Mouse (Mus musculus): ENCODE data around the gene Atg10. TPM values are rescaled to one million over a fixed set of nuclear protein-coding genes. Genes with fewer than 3 reads are reported as not detected.

Atg10 gene
- polyA plus RNA-seq, 1 experiment from 2014 or later: 18.8 TPM

DNA sequence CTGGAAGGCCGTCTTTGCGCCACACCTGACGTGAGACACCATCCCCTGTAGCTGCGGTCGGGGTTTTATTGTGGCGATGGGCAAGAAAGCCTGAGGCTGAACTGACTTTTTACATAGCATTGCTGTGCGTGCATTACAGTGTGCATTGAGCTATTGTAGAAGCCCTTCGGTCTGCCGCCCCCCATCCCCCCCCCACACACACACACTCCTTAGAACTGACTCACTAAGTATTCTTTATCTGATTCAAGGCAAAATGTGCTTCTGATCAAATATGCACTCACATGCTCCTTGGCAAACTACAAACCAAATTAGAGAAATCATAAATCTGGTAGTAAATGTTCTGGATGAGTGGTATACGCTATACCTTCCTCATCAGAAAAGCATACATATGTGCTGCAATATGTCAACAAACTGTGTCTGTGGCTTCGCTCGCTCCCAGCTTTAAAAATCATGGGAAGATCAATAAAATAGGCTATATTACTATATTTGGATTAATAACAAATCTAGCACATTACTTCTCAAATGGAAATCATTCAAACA lies 137.3 kb downstream of the Atg10 start:
- Histone ChIP-seq H3K9ac (replicated peaks; ENCODE audit: low read depth, low read length) (no peak overlapping the region), H3K27ac (ENCODE audit: low read depth, low read length) (no peak overlapping the region), H3K9me3 (ENCODE audit: control insufficient read depth, low read length) (no peaks in the 10 kb centered on the region), H3K4me2 (ENCODE audit: low read depth, low read length) (no peak overlapping the region), H3K27me3 (ENCODE audit: control insufficient read depth, insufficient read depth, low read length) (no peaks in the 10 kb centered on the region), H3K36me3 (ENCODE audit: control insufficient read depth, insufficient read depth, low read length) (no peaks in the 10 kb centered on the region), H3K4me1 (ENCODE audit: control insufficient read depth, insufficient read depth, low read length) (no peaks in the 10 kb centered on the region), H3K4me3 (ENCODE audit: low read depth, low read length) (no peak overlapping the region)
- no peak for ATAC-seq (ENCODE audit: low read depth)
- 85% methylated on average over 12 of the region's 12 CpGs for WGBS

DNA sequence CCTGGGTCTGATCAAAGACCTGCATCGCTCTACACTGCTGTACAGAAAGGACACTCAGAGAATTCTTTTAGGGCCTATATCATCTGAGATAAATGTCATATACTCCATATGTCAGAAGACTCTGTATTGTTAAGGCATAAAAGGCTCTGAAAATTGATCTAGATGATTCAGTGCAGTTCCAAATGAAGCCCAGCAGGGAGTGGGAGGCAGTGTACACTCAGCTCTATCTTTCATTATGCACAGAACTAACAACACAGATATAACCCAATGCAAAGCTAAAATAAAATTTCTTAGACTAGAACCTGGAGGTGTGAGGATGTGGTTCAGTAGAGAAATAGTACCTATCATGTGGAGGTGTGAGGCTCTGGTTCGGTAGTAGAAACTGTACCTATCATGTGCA lies 151.4 kb downstream of the Atg10 start:
- WGBS: 96% methylated on average over 2 of the region's 2 CpGs
- Histone ChIP-seq H3K4me2 (ENCODE audit: low read depth, low read length) (no peak overlapping the region), H3K4me3 (ENCODE audit: low read depth, low read length) (no peak overlapping the region), H3K27ac (ENCODE audit: low read depth, low read length) (no peak overlapping the region), H3K9me3 (ENCODE audit: control insufficient read depth, low read length) (no peaks in the 10 kb centered on the region), H3K9ac (replicated peaks; ENCODE audit: low read depth, low read length) (no peak overlapping the region), H3K27me3 (ENCODE audit: control insufficient read depth, insufficient read depth, low read length) (no peaks in the 10 kb centered on the region), H3K36me3 (ENCODE audit: control insufficient read depth, insufficient read depth, low read length) (no peaks in the 10 kb centered on the region), H3K4me1 (ENCODE audit: control insufficient read depth, insufficient read depth, low read length) (no peaks in the 10 kb centered on the region)
- ATAC-seq (ENCODE audit: low read depth): no peak

DNA sequence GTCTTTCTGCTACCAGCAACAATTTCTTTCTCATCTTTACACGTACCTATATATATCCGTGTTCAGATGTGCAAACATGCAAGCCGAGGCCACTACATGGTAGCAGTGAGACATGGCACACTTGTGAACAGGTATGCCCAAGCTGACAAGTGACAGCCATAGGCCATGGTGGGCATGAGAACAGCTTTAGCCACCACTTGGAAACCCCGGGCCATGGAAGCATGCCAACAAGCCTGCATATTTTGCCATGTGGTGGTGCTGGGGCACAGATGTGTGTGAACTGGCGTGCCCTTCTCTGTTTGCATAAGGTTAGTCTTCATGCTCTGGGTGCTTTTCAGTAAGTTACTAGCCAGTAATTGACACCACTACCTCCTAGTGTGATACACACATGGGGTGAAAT lies 162.9 kb downstream of the Atg10 start:
- H3K9me3 ChIP-seq (ENCODE audit: control insufficient read depth, low read length): no peaks in the 10 kb centered on the region
- WGBS: 89% methylated on average over 5 of the region's 5 CpGs

DNA sequence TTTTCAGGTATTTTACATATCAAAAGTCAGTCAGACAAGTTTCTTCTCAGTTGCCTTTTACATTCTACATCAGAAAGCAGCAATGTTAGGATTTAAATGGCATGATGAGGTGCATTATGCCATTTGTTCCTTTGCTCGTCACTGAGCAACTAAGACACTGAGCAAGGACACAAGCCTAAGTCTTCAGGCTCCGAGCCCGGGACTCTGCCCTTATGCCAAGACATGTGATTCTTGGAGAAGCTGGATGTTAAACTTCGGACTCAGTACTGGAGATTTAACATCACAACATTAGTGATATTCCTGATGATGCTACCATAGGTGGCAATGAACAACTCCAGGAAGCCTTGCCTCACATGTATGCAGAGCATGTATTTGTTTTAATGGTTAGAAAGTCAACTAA lies 175.6 kb downstream of the Atg10 start:
- no peak overlapping the region for H3K4me3 ChIP-seq (ENCODE audit: low read depth, low read length)
- H3K4me1 ChIP-seq (ENCODE audit: control insufficient read depth, insufficient read depth, low read length): no peaks in the 10 kb centered on the region
- H3K4me2 ChIP-seq (ENCODE audit: low read depth, low read length): no peak overlapping the region
- H3K9ac ChIP-seq (replicated peaks; ENCODE audit: low read depth, low read length): no peak overlapping the region
- no peaks in the 10 kb centered on the region for H3K9me3 ChIP-seq (ENCODE audit: control insufficient read depth, low read length)
- no peak overlapping the region for H3K27ac ChIP-seq (ENCODE audit: low read depth, low read length)
- no peaks in the 10 kb centered on the region for H3K27me3 ChIP-seq (ENCODE audit: control insufficient read depth, insufficient read depth, low read length)
- 93% methylated on average over 4 of the region's 4 CpGs for WGBS
- H3K36me3 ChIP-seq (ENCODE audit: control insufficient read depth, insufficient read depth, low read length): no peaks in the 10 kb centered on the region
- no peak for ATAC-seq (ENCODE audit: low read depth)

More for the DNA sequence above, 162.9 kb downstream of the Atg10 start:
- no peak for ATAC-seq (ENCODE audit: low read depth)
- no peaks in the 10 kb centered on the region for H3K4me1 ChIP-seq (ENCODE audit: control insufficient read depth, insufficient read depth, low read length)
- H3K4me3 ChIP-seq (ENCODE audit: low read depth, low read length): no peak overlapping the region
- H3K27ac ChIP-seq (ENCODE audit: low read depth, low read length): no peak overlapping the region
- no peak overlapping the region for H3K4me2 ChIP-seq (ENCODE audit: low read depth, low read length)
- H3K9ac ChIP-seq (replicated peaks; ENCODE audit: low read depth, low read length): no peak overlapping the region
- H3K36me3 ChIP-seq (ENCODE audit: control insufficient read depth, insufficient read depth, low read length): no peaks in the 10 kb centered on the region
- no peaks in the 10 kb centered on the region for H3K27me3 ChIP-seq (ENCODE audit: control insufficient read depth, insufficient read depth, low read length)

DNA sequence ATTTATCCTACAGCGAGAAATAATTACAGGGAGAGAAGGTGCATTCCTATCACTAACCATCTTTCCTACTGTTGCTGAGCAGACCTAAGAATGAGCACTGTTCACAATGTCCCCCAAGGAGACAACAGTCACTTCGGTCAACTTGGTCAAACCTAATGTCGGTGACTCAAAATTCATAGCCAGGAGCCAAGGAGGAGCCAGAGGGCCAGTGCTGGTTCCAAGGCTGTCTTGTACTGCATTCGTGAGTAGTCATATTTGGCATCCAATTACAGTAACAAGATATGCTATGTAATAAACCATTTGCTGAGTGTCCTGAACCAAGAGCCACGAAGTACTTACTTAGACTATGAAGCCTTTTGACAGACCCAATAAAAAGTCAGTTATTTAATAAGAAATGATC lies 176.9 kb downstream of the Atg10 start:
- Histone ChIP-seq H3K4me1 (ENCODE audit: control insufficient read depth, insufficient read depth, low read length) (no peaks in the 10 kb centered on the region), H3K9me3 (ENCODE audit: control insufficient read depth, low read length) (no peaks in the 10 kb centered on the region), H3K36me3 (ENCODE audit: control insufficient read depth, insufficient read depth, low read length) (no peaks in the 10 kb centered on the region), H3K27ac (ENCODE audit: low read depth, low read length) (no peak overlapping the region), H3K27me3 (ENCODE audit: control insufficient read depth, insufficient read depth, low read length) (no peaks in the 10 kb centered on the region), H3K9ac (replicated peaks; ENCODE audit: low read depth, low read length) (no peak overlapping the region), H3K4me2 (ENCODE audit: low read depth, low read length) (no peak overlapping the region), H3K4me3 (ENCODE audit: low read depth, low read length) (no peak overlapping the region)
- 94% methylated on average over 5 of the region's 5 CpGs for WGBS
- no peak for ATAC-seq (ENCODE audit: low read depth)

DNA sequence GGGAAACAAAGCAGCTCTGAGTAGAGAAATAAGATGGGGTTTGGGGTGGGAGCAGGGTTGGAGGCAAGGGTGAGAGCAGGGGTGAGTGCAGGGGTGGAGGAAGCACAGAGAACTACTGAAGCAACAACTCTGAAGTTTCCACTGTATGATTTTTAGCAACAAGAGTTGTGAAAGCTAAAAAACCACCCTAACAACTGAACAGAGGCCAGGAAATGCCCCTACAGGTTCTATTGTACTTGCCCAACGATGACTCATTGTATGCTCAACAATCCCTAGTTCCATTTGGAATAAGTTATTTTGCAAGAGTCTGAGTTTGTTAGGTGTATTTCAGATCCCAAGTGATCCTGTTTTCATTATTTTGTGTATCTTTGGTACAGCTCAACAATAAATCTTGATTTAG lies 182.5 kb downstream of the Atg10 start:
- no peak overlapping the region for H3K9ac ChIP-seq (replicated peaks; ENCODE audit: low read depth, low read length)
- no peaks in the 10 kb centered on the region for H3K27me3 ChIP-seq (ENCODE audit: control insufficient read depth, insufficient read depth, low read length)
- WGBS: 77% methylated on average over 1 of the region's 1 CpGs
- no peak for ATAC-seq (ENCODE audit: low read depth)
- H3K4me3 ChIP-seq (ENCODE audit: low read depth, low read length): no peak overlapping the region
- no peaks in the 10 kb centered on the region for H3K9me3 ChIP-seq (ENCODE audit: control insufficient read depth, low read length)
- no peak overlapping the region for H3K27ac ChIP-seq (ENCODE audit: low read depth, low read length)
- H3K4me2 ChIP-seq (ENCODE audit: low read depth, low read length): no peak overlapping the region
- peaks cover 9% of the 10 kb centered on the region; the same call in 1 of the 2 replicates for H3K4me1 ChIP-seq (ENCODE audit: control insufficient read depth, insufficient read depth, low read length)
- no peaks in the 10 kb centered on the region for H3K36me3 ChIP-seq (ENCODE audit: control insufficient read depth, insufficient read depth, low read length)

DNA sequence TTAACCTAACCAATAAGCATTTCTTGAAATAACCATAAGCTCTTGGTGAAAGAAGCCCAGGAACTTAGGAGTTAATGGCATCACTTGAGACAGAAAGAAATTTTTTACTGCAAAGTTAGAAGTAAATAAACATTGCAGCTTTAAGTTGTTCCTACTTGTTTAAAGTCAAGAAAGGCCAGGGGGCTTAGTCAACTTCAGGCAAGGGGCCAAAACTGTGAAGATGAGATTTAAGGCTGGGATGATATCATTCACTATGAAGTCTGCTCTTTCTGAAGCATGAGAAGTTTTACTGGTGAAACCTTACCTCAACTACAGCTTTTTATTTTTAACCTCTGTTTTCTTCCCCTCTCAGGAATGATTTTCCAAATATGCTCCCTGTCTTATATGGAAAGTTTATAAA lies 183.3 kb downstream of the Atg10 start:
- Histone ChIP-seq H3K9me3 (ENCODE audit: control insufficient read depth, low read length) (no peaks in the 10 kb centered on the region), H3K4me1 (ENCODE audit: control insufficient read depth, insufficient read depth, low read length) (peaks cover 9% of the 10 kb centered on the region; the same call in 1 of the 2 replicates), H3K4me3 (ENCODE audit: low read depth, low read length) (no peak overlapping the region), H3K36me3 (ENCODE audit: control insufficient read depth, insufficient read depth, low read length) (no peaks in the 10 kb centered on the region), H3K27me3 (ENCODE audit: control insufficient read depth, insufficient read depth, low read length) (no peaks in the 10 kb centered on the region), H3K9ac (replicated peaks; ENCODE audit: low read depth, low read length) (no peak overlapping the region), H3K4me2 (ENCODE audit: low read depth, low read length) (no peak overlapping the region), H3K27ac (ENCODE audit: low read depth, low read length) (no peak overlapping the region)
- ATAC-seq (ENCODE audit: low read depth): no peak

DNA sequence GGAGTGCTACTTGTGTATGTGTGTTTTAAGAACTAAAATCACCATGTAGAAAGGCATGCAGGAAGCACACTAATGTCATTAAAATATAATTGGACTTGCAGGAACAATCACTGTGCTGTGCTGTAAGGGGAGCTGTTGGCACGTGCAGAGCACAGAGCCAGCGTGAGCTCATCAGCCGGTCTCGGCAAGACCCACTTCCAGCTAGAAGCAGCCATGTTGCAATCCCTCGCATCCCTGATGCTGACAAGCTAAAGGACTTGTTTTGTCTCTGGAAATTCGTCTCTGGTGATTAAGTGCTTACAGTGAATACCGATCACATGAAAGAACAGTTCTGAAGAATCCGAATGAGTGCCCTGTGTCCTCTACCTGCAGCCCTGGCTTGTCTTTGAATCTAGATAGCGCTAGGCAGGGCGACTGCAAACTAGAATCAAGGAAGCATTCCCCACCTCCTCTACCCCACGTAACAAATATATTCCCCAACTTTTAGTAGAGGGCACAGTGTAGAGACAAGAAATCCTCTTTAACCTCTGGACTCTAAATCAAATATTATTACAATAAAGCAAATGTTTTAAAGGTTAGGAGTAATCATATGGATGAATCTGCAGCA lies 184.5 kb downstream of the Atg10 start:
- Histone ChIP-seq H3K27me3 (ENCODE audit: control insufficient read depth, insufficient read depth, low read length) (no peaks in the 10 kb centered on the region), H3K4me1 (ENCODE audit: control insufficient read depth, insufficient read depth, low read length) (peaks cover 9% of the 10 kb centered on the region; the same call in 1 of the 2 replicates), H3K9me3 (ENCODE audit: control insufficient read depth, low read length) (no peaks in the 10 kb centered on the region), H3K9ac (replicated peaks; ENCODE audit: low read depth, low read length) (no peak overlapping the region), H3K4me3 (ENCODE audit: low read depth, low read length) (no peak overlapping the region), H3K36me3 (ENCODE audit: control insufficient read depth, insufficient read depth, low read length) (no peaks in the 10 kb centered on the region), H3K27ac (ENCODE audit: low read depth, low read length) (peak overlapping the region; percentile 68; the same call in 1 of the 2 replicates), H3K4me2 (ENCODE audit: low read depth, low read length) (peak overlapping the region; percentile 19; the same call in 1 of the 2 replicates)
- ATAC-seq (ENCODE audit: low read depth): peak; percentile 99
- 41% methylated on average over 11 of the region's 11 CpGs for WGBS

DNA sequence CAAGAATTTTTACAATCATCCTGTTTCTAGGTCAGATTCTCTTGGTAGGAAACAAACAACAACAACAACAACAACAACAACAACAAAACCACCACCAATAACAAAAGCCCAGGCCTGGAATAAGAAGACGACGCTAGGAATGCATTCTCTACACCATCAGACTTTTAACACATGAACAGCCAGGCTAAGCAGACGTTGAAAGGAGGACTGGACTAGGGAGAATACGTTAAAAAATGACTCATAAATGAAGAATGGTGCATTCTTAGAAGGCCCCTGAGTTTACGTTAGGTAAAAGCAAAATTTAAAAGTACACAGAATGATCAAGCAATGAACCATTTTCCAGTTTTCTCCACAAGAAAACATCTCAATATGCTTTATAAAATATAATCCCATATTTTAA lies 185.1 kb downstream of the Atg10 start:
- no peak overlapping the region for H3K4me2 ChIP-seq (ENCODE audit: low read depth, low read length)
- H3K27ac ChIP-seq (ENCODE audit: low read depth, low read length): no peak overlapping the region
- no peaks in the 10 kb centered on the region for H3K27me3 ChIP-seq (ENCODE audit: control insufficient read depth, insufficient read depth, low read length)
- H3K4me1 ChIP-seq (ENCODE audit: control insufficient read depth, insufficient read depth, low read length): peaks cover 9% of the 10 kb centered on the region; the same call in 1 of the 2 replicates
- no peak for ATAC-seq (ENCODE audit: low read depth)
- H3K36me3 ChIP-seq (ENCODE audit: control insufficient read depth, insufficient read depth, low read length): no peaks in the 10 kb centered on the region
- no peaks in the 10 kb centered on the region for H3K9me3 ChIP-seq (ENCODE audit: control insufficient read depth, low read length)
- no peak overlapping the region for H3K4me3 ChIP-seq (ENCODE audit: low read depth, low read length)
- WGBS: 77% methylated on average over 5 of the region's 5 CpGs
- H3K9ac ChIP-seq (replicated peaks; ENCODE audit: low read depth, low read length): no peak overlapping the region

Data from neural tube, embryonic 14.5 days (tissue).